Mouse (Mus musculus) lung, adult 2 months (tissue): Measurements from ENCODE around the gene Nfkbid. TPM values are rescaled to one million over a fixed set of nuclear protein-coding genes. Genes with fewer than 3 reads are reported as not detected.

Experiments used
- DNase-seq: peaks from one replicate; pipeline ENCODE4 v3.0.0; 2022
- H3K4me1 ChIP-seq: fragments of 200-500 bp; 2 replicates; pipeline ENCODE4 v1.6.1; 2011; ENCODE audit warnings: low read length; ENCODE audit not compliant: control insufficient read depth, insufficient read depth
- H3K4me3 ChIP-seq: fragments of 200-500 bp; replicated peaks from 2 replicates; pipeline ENCODE3; 2011; ENCODE audit warnings: low read depth, mild to moderate bottlenecking, control low read depth, low read length; ENCODE audit errors: extremely low read depth
- CTCF ChIP-seq: fragments of 200-500 bp; IDR thresholded peaks from 2 replicates; pipeline ENCODE4 v1.5.1; 2011; ENCODE audit warnings: mild to moderate bottlenecking, low read length, control low read depth; ENCODE audit not compliant: insufficient read depth
- POLR2A ChIP-seq: fragments of 200-500 bp; IDR thresholded peaks from 2 replicates; pipeline ENCODE4 v1.6.1; 2011; ENCODE audit warnings: low read depth, mild to moderate bottlenecking, control low read depth, low read length, borderline replicate concordance; ENCODE audit errors: extremely low read depth
- WGBS: fragments of 180-500 bp; shearing (Covaris S2); methylation state at CpG from one replicate; pipeline ENCODE4 v1.1.7; 2018; 5-methylcytosine and 5-hydroxymethylcytosine counted together
- polyA plus RNA-seq: library from polyadenylated mRNA; depleted of rRNA; stranded (reverse); fragments of >200 nt; gene quantifications from 2 replicates; pipeline ENCODE4 v1.2.3, GENCODE M21; 2012

The Nfkbid gene
- polyA plus RNA-seq, 1 experiment = 8.6 TPM

DNA sequence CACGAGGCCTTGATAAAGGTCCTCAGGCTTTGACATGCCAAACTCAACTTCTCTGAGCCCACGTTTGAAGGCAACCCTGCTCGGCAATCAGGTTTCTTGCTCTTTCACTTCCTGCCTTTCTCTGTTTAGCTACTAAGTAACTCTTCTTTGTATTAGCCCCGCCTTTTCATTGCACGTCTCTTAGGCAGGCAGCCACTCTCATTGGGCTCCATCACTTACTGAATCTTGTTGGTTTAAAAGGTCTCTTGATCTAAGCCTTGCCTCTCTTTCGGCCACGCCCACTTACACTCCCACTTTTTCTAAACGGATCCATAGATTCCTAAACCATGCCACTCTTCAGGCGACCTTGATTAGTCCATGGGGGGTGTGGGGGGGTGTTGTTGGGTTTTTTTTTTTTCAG is 22.2 kb downstream of the Nfkbid start:
- Histone ChIP-seq H3K4me3 (no peak overlapping the region), H3K4me1 (peaks cover 3% of the 10 kb centered on the region; the same call in 1 of the 2 replicates)
- WGBS = 29% methylated on average over 9 of the region's 9 CpGs
- DNase-seq = no peak
- TF ChIP-seq POLR2A (no peak), CTCF (no peak)

DNA sequence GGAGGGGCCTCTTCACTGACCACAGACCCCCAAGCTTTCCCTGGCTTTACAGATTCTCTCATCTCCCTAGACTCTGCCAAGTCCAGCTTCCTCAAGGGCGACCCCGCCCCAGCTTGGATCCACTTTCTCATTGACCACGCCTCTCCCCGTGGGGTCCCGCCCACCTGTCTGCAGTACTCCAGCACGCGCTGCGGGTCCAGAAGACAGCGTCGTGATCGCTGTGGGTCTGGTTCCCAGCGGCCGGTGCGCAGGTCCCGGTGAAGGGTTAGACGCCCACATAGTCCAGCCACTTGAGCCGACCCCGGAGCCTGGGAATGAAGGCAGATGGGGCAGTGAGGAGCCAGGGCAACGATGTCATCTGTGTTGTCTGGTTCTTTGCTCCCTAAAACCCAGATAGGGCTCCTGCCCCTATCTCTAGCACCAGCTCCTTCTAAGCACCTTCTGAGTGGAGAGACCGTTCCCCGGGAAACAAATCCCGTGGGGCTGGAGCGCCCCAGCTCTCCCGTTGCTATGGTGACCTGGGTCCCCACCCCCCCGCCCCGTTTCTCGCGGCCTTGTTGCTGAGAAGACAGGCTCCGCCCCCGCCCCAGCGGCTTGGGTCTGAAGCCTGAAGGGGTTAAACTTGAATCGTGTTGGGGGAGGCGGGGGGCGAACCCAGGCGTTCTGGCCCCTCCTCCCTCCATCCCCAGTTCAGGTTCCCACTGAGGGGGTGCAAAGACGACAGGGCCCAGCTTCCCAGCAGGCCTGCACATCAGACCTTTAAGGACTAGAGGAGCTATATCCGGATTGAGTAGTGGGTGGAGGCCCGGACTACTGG is 22.8 kb downstream of the Nfkbid start:
- WGBS = 1% methylated on average over 38 of the region's 38 CpGs
- no peak for TF ChIP-seq POLR2A
- no peak for TF ChIP-seq CTCF
- Histone ChIP-seq H3K4me3 (no peak overlapping the region), H3K4me1 (peaks cover 3% of the 10 kb centered on the region; the same call in 1 of the 2 replicates)
- DNase-seq = no peak

DNA sequence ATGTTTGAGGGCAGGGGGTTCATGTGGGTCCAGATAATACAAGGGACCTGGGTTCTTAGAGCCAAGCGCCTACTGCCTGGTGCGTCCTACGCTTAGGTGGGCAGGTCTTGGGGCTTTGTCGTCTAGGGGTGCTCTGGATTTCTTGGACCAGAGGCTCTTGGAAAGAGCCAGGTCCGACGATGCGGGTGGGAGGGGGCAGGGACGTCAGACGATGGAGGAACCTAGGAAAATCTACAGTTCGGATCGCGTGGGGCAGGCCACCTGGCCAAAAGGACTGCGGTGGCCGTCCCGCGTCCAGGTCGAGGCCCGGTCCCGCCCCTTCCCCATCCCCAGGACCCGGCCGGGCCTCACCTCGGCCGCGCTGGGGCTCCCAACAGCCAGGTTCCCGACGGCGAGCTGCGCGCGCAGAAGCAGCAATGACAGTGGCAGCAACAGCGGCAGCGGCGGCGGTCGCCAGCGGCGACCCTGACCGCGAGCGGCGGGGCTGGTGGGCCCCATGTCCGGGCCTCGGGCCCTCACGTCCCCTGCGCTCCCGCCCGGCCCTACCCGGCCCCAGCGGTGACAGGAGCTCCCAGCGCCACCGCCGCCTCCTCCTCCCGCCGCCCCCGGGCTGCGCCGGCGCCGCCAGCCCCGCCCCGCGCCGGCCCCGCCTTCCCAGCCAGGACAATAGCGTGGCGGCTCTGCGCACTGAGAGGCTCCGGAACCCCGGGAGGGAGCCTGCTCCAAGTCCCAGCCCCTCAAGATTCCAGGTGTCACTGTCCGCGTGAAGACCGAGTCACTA is 23.6 kb downstream of the Nfkbid start, which contains the start of gene Aplp1:
TSS of gene Aplp1 (minus strand) at position 565 of the 781 bp plus-strand sequence.
- peak within 1 kb of the TSS; percentile 44 for H3K4me3 ChIP-seq
- WGBS = 1% methylated on average over 71 of the region's 72 CpGs
- DNase-seq = peak; percentile 49

DNA sequence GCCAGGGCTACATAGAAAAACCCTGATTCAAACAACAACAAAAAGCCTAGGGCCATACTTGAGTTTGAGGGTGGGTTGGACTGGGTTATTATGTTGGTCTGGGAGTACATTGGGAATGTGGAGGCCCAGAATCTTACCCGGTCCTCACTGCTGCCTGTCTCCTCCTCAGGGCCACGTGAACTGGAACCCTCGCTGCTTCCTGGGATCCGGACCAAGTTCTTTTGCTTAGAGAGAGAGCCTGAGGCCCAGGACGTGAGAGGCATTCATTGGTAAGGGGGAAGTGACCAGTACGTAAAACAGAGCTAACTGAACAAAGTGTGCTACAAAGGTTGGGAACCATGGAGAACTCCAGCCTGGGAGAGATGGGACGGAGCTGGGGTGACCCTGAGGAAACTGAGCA is 28.7 kb downstream of the Nfkbid start:
- Histone ChIP-seq H3K4me1 (no peaks in the 10 kb centered on the region), H3K4me3 (no peak overlapping the region)
- WGBS = 70% methylated on average over 7 of the region's 7 CpGs
- DNase-seq = no peak
- TF ChIP-seq CTCF (no peak), POLR2A (no peak)

More for the DNA sequence above, 23.6 kb downstream of the Nfkbid start, which contains the start of gene Aplp1:
- TF ChIP-seq CTCF (no peak), POLR2A (no peak)
- peaks cover 3% of the 10 kb centered on the region; the same call in 1 of the 2 replicates for H3K4me1 ChIP-seq

DNA sequence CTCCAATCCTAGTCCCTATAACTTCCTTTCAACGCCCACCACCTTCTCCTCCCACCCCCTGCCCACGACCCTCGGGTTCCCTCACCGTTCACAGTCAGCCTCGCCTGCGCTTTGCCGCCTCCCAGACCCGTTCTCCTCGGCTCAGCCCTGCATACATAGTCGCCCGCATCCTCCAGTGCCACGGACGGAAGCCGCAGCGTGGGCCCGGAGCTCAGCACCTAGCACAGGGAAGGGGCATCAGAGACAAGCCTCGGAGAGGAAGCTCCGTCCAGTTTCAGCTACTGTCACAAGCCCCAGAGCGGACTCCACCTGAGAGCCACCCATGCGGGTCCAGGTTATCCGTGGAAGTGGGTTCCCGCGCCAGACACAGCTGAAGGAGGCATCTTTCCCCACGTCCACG is 31.8 kb downstream of the Nfkbid start:
- TF ChIP-seq CTCF (no peak), POLR2A (no peak)
- WGBS = 17% methylated on average over 25 of the region's 25 CpGs
- no peak overlapping the region for H3K4me3 ChIP-seq
- H3K4me1 ChIP-seq = no peaks in the 10 kb centered on the region
- DNase-seq = no peak

DNA sequence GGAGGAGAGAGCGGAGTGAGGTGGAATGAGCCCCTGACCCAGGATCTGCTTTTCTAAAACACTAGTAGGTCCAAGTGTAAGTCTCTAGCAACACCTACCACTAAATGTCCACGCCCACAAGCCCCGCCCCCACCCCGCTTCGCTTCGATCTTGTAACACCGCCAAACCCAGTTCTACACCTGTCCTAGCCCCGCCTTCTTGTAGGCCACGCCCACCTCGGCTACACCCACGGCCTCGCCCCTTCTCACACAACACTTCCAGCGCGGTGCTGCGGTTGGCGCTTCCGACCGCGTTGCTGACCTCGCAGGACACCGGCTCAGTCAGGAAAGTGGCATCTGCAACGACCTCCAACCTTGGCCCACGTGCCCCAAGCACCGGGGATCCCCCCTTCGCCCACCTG is 32.2 kb downstream of the Nfkbid start:
- Histone ChIP-seq H3K4me1 (no peaks in the 10 kb centered on the region), H3K4me3 (no peak overlapping the region)
- TF ChIP-seq CTCF = no peak
- no peak for TF ChIP-seq POLR2A
- peak; percentile 15 for DNase-seq
- WGBS = 2% methylated on average over 25 of the region's 25 CpGs

DNA sequence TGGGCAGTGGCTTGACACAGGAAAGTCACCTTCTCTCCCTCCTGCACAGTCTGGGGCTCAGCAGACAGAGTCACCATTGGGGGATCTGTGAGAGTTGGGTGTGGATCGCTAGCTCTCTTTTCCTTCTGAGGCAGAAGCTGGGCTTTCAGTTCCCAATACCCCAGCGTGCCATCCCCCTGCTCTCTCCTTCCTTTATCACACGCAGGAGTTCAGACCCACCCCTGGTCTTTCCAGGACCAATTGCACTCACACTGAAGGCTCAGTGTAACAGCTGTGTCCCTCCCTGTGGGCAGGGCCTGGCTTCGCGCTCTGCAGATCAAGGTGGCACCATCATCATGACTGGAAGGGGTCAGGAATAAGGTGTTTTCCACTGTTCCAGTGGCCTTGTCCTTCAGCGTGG is 32.7 kb downstream of the Nfkbid start:
- no peak for DNase-seq
- Histone ChIP-seq H3K4me1 (no peaks in the 10 kb centered on the region), H3K4me3 (no peak overlapping the region)
- TF ChIP-seq CTCF (no peak), POLR2A (no peak)
- 18% methylated on average over 6 of the region's 6 CpGs for WGBS

DNA sequence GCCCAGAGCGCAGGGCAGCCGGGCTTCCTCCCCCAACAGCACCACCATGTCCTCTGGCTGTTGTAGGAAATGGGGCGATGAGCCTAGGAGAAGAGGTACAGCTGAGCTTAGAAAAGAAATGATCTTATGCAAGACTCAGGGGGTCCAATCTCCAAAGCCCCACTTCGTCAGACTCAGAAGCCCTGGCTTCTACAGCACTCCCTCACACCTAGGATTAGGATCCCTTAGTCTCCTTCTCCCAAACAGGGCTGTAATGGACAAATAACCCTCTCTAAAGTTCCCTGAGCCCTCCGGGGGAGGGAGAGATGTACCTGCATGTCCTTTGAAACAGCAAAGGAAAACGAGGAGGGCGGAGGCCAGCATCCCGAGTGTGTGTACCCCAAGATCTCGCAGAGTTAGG is 35.0 kb downstream of the Nfkbid start:
- TF ChIP-seq POLR2A (no peak), CTCF (no peak)
- no peak for DNase-seq
- 5% methylated on average over 9 of the region's 9 CpGs for WGBS

DNA sequence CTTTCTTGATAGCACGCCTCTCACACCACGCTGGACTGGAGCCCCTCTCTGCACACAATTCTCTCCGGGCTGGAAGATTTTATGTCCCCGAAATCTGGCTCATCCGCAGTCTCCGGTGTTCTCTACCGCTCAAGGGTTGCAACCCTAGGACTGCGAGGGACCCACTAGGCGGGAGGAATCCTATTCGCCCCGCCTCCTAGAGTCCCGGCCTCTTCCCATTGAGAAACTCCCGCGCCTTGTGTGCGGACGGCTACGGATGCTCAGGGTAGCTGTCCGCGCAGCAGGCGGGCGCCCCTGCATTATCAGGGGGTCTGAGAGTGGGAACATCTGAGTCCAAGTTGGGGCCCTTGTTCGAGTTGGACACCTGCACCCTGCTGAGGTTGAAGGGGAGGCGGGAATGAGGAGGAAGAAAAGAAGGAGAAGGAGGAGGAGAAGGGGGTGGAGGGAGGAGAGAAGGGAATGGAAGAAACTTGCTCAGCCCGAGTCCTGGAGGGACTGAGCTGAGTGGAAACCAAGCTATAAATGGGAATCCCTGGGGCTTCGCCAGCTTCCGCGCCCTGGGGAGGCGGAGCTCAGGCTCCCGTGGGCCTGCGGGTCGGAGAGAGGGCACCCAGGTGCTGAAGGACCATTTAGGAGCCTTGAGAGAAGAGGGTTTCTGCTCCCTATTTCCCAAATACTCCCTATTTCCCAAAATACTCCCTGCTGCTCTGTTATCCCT is 35.5 kb downstream of the Nfkbid start:
- DNase-seq = no peak
- no peak for TF ChIP-seq CTCF
- TF ChIP-seq POLR2A = no peak
- H3K4me3 ChIP-seq = no peak overlapping the region
- H3K4me1 ChIP-seq = no peaks in the 10 kb centered on the region
- 1% methylated on average over 31 of the region's 31 CpGs for WGBS

More for the DNA sequence above, 35.0 kb downstream of the Nfkbid start:
- Histone ChIP-seq H3K4me3 (no peak overlapping the region), H3K4me1 (no peaks in the 10 kb centered on the region)
